8 mouse cellular contexts compared by ENCODE assay signal in the genomic region with DNA sequence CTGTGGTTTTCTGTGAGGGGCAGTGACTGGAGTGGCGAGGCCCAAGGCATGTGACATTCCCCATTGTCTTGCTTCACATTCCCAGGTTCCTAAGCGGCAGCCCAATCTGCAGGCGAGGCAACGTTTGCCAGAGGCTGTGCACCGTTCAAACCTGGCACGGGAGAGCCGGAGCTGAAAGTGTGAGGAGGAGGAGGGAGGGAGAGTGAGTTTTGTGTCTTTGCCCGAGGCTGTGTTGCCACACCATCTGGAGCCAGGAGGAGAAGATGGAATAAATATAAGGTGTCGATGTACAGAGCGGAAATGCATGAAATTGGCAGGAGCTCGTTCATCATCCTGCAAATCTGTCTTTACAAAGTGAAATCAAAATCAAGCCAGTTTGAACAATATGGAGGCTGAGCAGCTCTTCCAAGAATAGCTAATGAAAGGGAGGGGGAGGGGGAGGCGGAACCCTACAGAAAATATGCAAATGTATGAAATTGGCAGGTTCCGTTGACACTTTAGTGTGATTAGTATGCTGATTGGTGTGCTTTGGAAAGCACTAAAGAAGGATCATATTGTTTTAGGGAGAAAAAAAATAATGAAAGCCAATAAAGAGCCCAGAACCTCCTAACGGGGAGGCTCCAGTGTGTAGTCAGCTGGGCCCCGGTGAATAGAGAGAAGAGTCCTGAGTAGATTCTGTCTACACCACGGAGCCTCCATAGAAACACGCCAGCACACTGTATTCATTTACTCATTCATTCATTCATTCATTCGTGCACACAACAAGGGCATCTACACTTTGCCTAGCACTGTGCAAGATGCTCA. TPM values are rescaled to one million over a fixed set of nuclear protein-coding genes. Genes with fewer than 3 reads are reported as not detected.
DNase-seq lines count a peak whose midpoint lies in the region; ATAC-seq and TF ChIP-seq lines count a peak whose summit lies in the region.

No protein-coding gene starts in this region.

- no peak for TF ChIP-seq CTCF in CH12.LX (conservative IDR thresholded peaks at IDR 0.05 in 1 of 2, IDR thresholded peaks at IDR 0.05 in 1 of 2; ENCODE audit: low read depth in 2 of 2, low read length in 2 of 2)
- no peak for TF ChIP-seq CTCF in cortical plate, adult 2 months (IDR thresholded peaks at IDR 0.05; ENCODE audit: extremely low read depth, insufficient read depth, low read length)
- TF ChIP-seq CTCF in thymus, adult 2 months (IDR thresholded peaks at IDR 0.05; ENCODE audit: borderline replicate concordance, control insufficient read depth, extremely low read depth, insufficient read depth, low read length, poor library complexity) = no peak

- ATAC-seq in hindbrain, embryonic 11.5 days (ENCODE audit: low FRiP score) = peak; percentile 78
- ATAC-seq in inflammation-experienced regulatory T-cells, adult 6 months = no peak

- no peak overlapping the region for H3K9ac ChIP-seq in CH12.LX (ENCODE audit: insufficient read depth, low read depth)
- H3K9ac ChIP-seq in hindbrain, embryonic 11.5 days (ENCODE audit: low read depth, low read length) = 0 out of 2 replicates have a peak overlapping the region, but pooled peaks have one; percentile 12

- in situ Hi-C loops in CH12.LX (cut with MboI; ENCODE audit: low pct_ligation_motif_present, low pct_unique_long_range_greater_than_20kb, low sequenced_read_pairs) = no loop called here

- no peak for TF ChIP-seq RAD21 in CH12.LX (IDR thresholded peaks at IDR 0.05; ENCODE audit: low read depth, low read length)

- H3K27ac ChIP-seq in CH12.LX (ENCODE audit: insufficient read depth, low read depth) = no peak overlapping the region
- H3K27ac ChIP-seq in cortical plate, adult 2 months (ENCODE audit: insufficient read depth, low read length) = 0 out of 2 replicates have a peak overlapping the region, but pooled peaks have one; percentile 2
- peak overlapping the region; percentile 86 for H3K27ac ChIP-seq in hindbrain, embryonic 11.5 days (ENCODE audit: low read depth, low read length)
- no peak overlapping the region for H3K27ac ChIP-seq in thymus, adult 2 months (ENCODE audit: control insufficient read depth, insufficient read depth, low read length)

- H3K4me1 ChIP-seq in CH12.LX (ENCODE audit: control insufficient read depth in 1 of 2, insufficient read depth in 2 of 2) = peaks cover 3 to 6% of the 10 kb centered on the region in 2 experiments
- peaks cover 1% of the 10 kb centered on the region; the same call in 1 of the 2 replicates for H3K4me1 ChIP-seq in cortical plate, adult 2 months (ENCODE audit: control insufficient read depth, insufficient read depth, low read length)
- H3K4me1 ChIP-seq in hindbrain, embryonic 11.5 days (replicated peaks; ENCODE audit: control insufficient read depth, insufficient read depth, low read length) = peaks cover 7% of the 10 kb centered on the region
- H3K4me1 ChIP-seq in thymus, adult 2 months (replicated peaks; ENCODE audit: control insufficient read depth, insufficient read depth, low read length) = peaks cover 10% of the 10 kb centered on the region

- DNase-seq in CH12.LX (ENCODE audit: extremely low read depth) = no peak
- DNase-seq in hindbrain, embryonic 11.5 days (ENCODE audit: low spot score) = peak; percentile 73
- peak; percentile 31 for DNase-seq in mesoderm, embryonic 11.5 days (ENCODE audit: low read depth, low spot score)
- no peak for DNase-seq in lung, postnatal 25 days (ENCODE audit: low spot score)
- DNase-seq in thymus, postnatal 0 days (ENCODE audit: low spot score) = no peak
- no peak for DNase-seq in thymus, adult 2 months

- no peak overlapping the region for H3K4me3 ChIP-seq in CH12.LX (replicated peaks in 1 of 3; ENCODE audit: low read depth in 2 of 3, low read length in 2 of 3, poor library complexity in 1 of 3)
- H3K4me3 ChIP-seq in cortical plate, adult 2 months (ENCODE audit: insufficient read depth, low read length) = no peak overlapping the region
- H3K4me3 ChIP-seq in hindbrain, embryonic 11.5 days (ENCODE audit: low read depth, low read length) = no peak overlapping the region
- H3K4me3 ChIP-seq in thymus, adult 2 months (ENCODE audit: control insufficient read depth, insufficient read depth, low read length) = no peak overlapping the region

- H3K36me3 ChIP-seq in CH12.LX (replicated peaks in 1 of 2; ENCODE audit: control insufficient read depth in 1 of 2, insufficient read depth in 1 of 2, low read length in 1 of 2) = no peaks in the 10 kb centered on the region
- H3K36me3 ChIP-seq in hindbrain, embryonic 11.5 days (ENCODE audit: control insufficient read depth, insufficient read depth, low read length) = no peaks in the 10 kb centered on the region
- no peaks in the 10 kb centered on the region for H3K36me3 ChIP-seq in thymus, adult 2 months (ENCODE audit: control insufficient read depth, insufficient read depth, low read length)

- no peaks in the 10 kb centered on the region for H3K9me3 ChIP-seq in CH12.LX (replicated peaks; ENCODE audit: low read length)
- no peaks in the 10 kb centered on the region for H3K9me3 ChIP-seq in hindbrain, embryonic 11.5 days (ENCODE audit: control insufficient read depth, low read length)

- peaks cover 26% of the 10 kb centered on the region for H3K27me3 ChIP-seq in CH12.LX (replicated peaks)
- H3K27me3 ChIP-seq in hindbrain, embryonic 11.5 days (ENCODE audit: control insufficient read depth, insufficient read depth, low read length) = no peaks in the 10 kb centered on the region
- H3K27me3 ChIP-seq in thymus, adult 2 months (ENCODE audit: control insufficient read depth, insufficient read depth, low read length) = no peaks in the 10 kb centered on the region

- H3K4me2 ChIP-seq in CH12.LX (ENCODE audit: insufficient read depth, low read depth, poor library complexity, severe bottlenecking) = peak overlapping the region; percentile 39; the same call in 1 of the 2 replicates
- H3K4me2 ChIP-seq in hindbrain, embryonic 11.5 days (replicated peaks; ENCODE audit: low read depth, low read length) = peak overlapping the region; percentile 14

- TF ChIP-seq EP300 in CH12.LX (IDR thresholded peaks at IDR 0.05; ENCODE audit: low read length) = no peak

- dilution Hi-C loops in CH12.LX (cut with MboI; ENCODE audit: extremely low pct_ligation_motif_present, extremely low pct_unique_long_range_greater_than_20kb, low sequenced_read_pairs) = no loop called here

- TF ChIP-seq POLR2A in CH12.LX (IDR thresholded peaks at IDR 0.05; ENCODE audit: low read depth, low read length) = no peak
- TF ChIP-seq POLR2A in cortical plate, adult 2 months (IDR thresholded peaks at IDR 0.05; ENCODE audit: extremely low read depth, insufficient read depth, low read length) = no peak
- no peak for TF ChIP-seq POLR2A in thymus, adult 2 months (IDR thresholded peaks at IDR 0.05; ENCODE audit: control insufficient read depth, extremely low read depth, insufficient read depth, low read length, poor library complexity)

- 43% methylated on average over 18 of the region's 18 CpGs for WGBS in hindbrain, embryonic 11.5 days
- WGBS in thymus, adult 2 months = 94% methylated on average over 18 of the region's 18 CpGs

- H3K79me2 ChIP-seq in CH12.LX (replicated peaks; ENCODE audit: control insufficient read depth, extremely low read depth, insufficient read depth, poor library complexity, severe bottlenecking) = no peaks in the 10 kb centered on the region

TF ChIP-seq in CH12.LX, 34 proteins besides CTCF, POLR2A, EP300 and RAD21 (continues in another document):
- TF ChIP-seq ZKSCAN1 (IDR thresholded peaks at IDR 0.05; ENCODE audit: borderline replicate concordance, low read depth, low read length) = no peak
- no peak for TF ChIP-seq MAFK (IDR thresholded peaks at IDR 0.05; ENCODE audit: insufficient replicate concordance, low read length)
- TF ChIP-seq MXI1 (IDR thresholded peaks at IDR 0.05; ENCODE audit: low read depth, low read length) = no peak
- TF ChIP-seq GABPA (IDR thresholded peaks at IDR 0.05; ENCODE audit: insufficient replicate concordance, low read depth, low read length) = no peak
- no peak for TF ChIP-seq USF1 (IDR thresholded peaks at IDR 0.05; ENCODE audit: low read depth, low read length)
- no peak for TF ChIP-seq SMC3 (IDR thresholded peaks at IDR 0.05; ENCODE audit: low read depth, low read length)
- TF ChIP-seq MYC (IDR thresholded peaks at IDR 0.05; ENCODE audit: low read depth, low read length) = no peak
- no peak for TF ChIP-seq CHD1 (IDR thresholded peaks at IDR 0.05; ENCODE audit: low read depth, low read length)
- no peak for TF ChIP-seq MAZ (IDR thresholded peaks at IDR 0.05; ENCODE audit: low read depth, low read length)
- no peak for TF ChIP-seq BHLHE40 (IDR thresholded peaks at IDR 0.05; ENCODE audit: low read depth, low read length)
- no peak for TF ChIP-seq IRF4 (IDR thresholded peaks at IDR 0.05; ENCODE audit: low read depth, low read length)
- no peak for TF ChIP-seq ZC3H11A (IDR thresholded peaks at IDR 0.05; ENCODE audit: low read depth, low read length)
- TF ChIP-seq SIN3A (IDR thresholded peaks at IDR 0.05; ENCODE audit: low read length) = no peak
- TF ChIP-seq ELF1 (IDR thresholded peaks at IDR 0.05; ENCODE audit: low read depth, low read length) = no peak
- TF ChIP-seq MAX (IDR thresholded peaks at IDR 0.05; ENCODE audit: low read length) = no peak
- no peak for TF ChIP-seq POLR2AphosphoS2 (IDR thresholded peaks at IDR 0.05; ENCODE audit: low read depth, low read length)
- TF ChIP-seq ZMIZ1 (IDR thresholded peaks at IDR 0.05; ENCODE audit: low read depth, low read length) = no peak
- no peak for TF ChIP-seq ZNF384 (IDR thresholded peaks at IDR 0.05; ENCODE audit: low read depth, low read length)

RNA-seq across cellular contexts. Expression of gene Il9r, which starts 42.1 kb away (rescaled TPM):
- total RNA-seq in CH12.LX (2012; rRNA removed) (16.8 and 20.0 TPM in 2 replicates), CH12.LX (2014; rRNA removed) (51.6 and 52.1 TPM in 2 replicates)
- 45.3 and 47.5 TPM in 2 replicates for polyA plus RNA-seq in CH12.LX (2012; ENCODE audit: insufficient read length, low read depth)
- polyA plus RNA-seq in cortical plate, adult 2 months (2012; rRNA removed) = 0.06 and 0.15 TPM in 2 replicates
- polyA plus RNA-seq in hindbrain, embryonic 11.5 days (2014; fragmentation: Nextera tagmentation; extraction: Ambion mirVana) = not detected in 2 replicates
- polyA plus RNA-seq in inflammation-experienced regulatory T-cells, adult 6 months (2017; shearing (Covaris generic)) = 1 to 10 TPM; 2.8 to 5.4 (median 4.9) TPM
- 5.3 and 5.7 TPM in 2 replicates for polyA plus RNA-seq in thymus, postnatal 0 days (2015; fragmentation: Nextera tagmentation; extraction: Ambion mirVana)
- polyA plus RNA-seq in thymus, adult 2 months (2012; rRNA removed) = 16.4 and 19.9 TPM in 2 replicates

RNA-seq across cellular contexts. Expression of gene Snrnp25, which starts 47.2 kb away (rescaled TPM):
- total RNA-seq in CH12.LX (2012; rRNA removed) = 113 and 123 TPM in 2 replicates
- 162 and 208 TPM in 2 replicates for total RNA-seq in CH12.LX (2014; rRNA removed)
- 106 and 131 TPM in 2 replicates for polyA plus RNA-seq in CH12.LX (2012; ENCODE audit: insufficient read length, low read depth)
- 51.8 and 57.0 TPM in 2 replicates for polyA plus RNA-seq in cortical plate, adult 2 months (2012; rRNA removed)
- 82.5 and 84.2 TPM in 2 replicates for polyA plus RNA-seq in hindbrain, embryonic 11.5 days (2014; fragmentation: Nextera tagmentation; extraction: Ambion mirVana)
- 10 to 100 TPM; 52.9 to 74.7 (median 56.9) TPM for polyA plus RNA-seq in inflammation-experienced regulatory T-cells, adult 6 months (2017; shearing (Covaris generic))
- polyA plus RNA-seq in thymus, postnatal 0 days (2015; fragmentation: Nextera tagmentation; extraction: Ambion mirVana) = 103 TPM in 2 replicates
- polyA plus RNA-seq in thymus, adult 2 months (2012; rRNA removed) = 56.3 and 66.1 TPM in 2 replicates

Comparison
In these comparisons a context has a peak if more than half of its experiments do, and no peak if none do; other contexts are left out.
1. DNase-seq: peak in hindbrain, embryonic 11.5 days (single experiment) and mesoderm, embryonic 11.5 days (single experiment); none in CH12.LX (single experiment), lung, postnatal 25 days (single experiment), thymus, postnatal 0 days (single experiment) and thymus, adult 2 months (single experiment).
2. H3K27ac ChIP-seq: peak in cortical plate, adult 2 months (single experiment) and hindbrain, embryonic 11.5 days (single experiment); none in CH12.LX (single experiment) and thymus, adult 2 months (single experiment).